Mouse (Mus musculus) C2C12 (cell line): ENCODE results near the gene Plekhg6. TPM values are rescaled to one million over a fixed set of nuclear protein-coding genes. Genes with fewer than 3 reads are reported as not detected.

Experiments
- H3K27me3 ChIP-seq: one replicate; pipeline ENCODE4 v1.6.1; 2011; ENCODE audit not compliant: control insufficient read depth, insufficient read depth, insufficient read length
- H3K36me3 ChIP-seq: one replicate; pipeline ENCODE4 v1.6.1; 2011; ENCODE audit not compliant: control insufficient read depth, insufficient read depth
- H3K4me3 ChIP-seq: one replicate; pipeline ENCODE4 v1.5.1; 2011; ENCODE audit warnings: mild to moderate bottlenecking, control low read depth; ENCODE audit not compliant: poor library complexity, insufficient read depth, severe bottlenecking
- H3K79me2 ChIP-seq: one replicate; pipeline ENCODE4 v1.6.1; 2011; ENCODE audit not compliant: control insufficient read depth, insufficient read depth
- H3K79me3 ChIP-seq: one replicate; pipeline ENCODE4 v1.6.1; 2011; ENCODE audit warnings: low read depth, control low read depth
- H3ac ChIP-seq: one replicate; pipeline ENCODE3; 2011; ENCODE audit warnings: low read depth; ENCODE audit not compliant: control insufficient read depth, insufficient read length
- CEBPB ChIP-seq: IDR thresholded peaks from one replicate; pipeline ENCODE4 v1.6.1; 2011; ENCODE audit warnings: low read depth, mild to moderate bottlenecking, control low read depth, moderate library complexity
- CTCF ChIP-seq: IDR thresholded peaks from one replicate; pipeline ENCODE4 v1.5.1; 2011; ENCODE audit not compliant: control insufficient read depth, insufficient read depth, insufficient read length
- FOSL1 ChIP-seq: IDR thresholded peaks from one replicate; pipeline ENCODE4 v1.8.0; 2011; ENCODE audit warnings: mild to moderate bottlenecking, low read length; ENCODE audit not compliant: poor library complexity, insufficient read depth, severe bottlenecking
- MAX ChIP-seq: IDR thresholded peaks from one replicate; pipeline ENCODE4 v1.6.1; 2011; ENCODE audit warnings: mild to moderate bottlenecking, control low read depth
- MYOD1 ChIP-seq: IDR thresholded peaks from one replicate; pipeline ENCODE4 v1.6.1; 2011; ENCODE audit warnings: low read depth; ENCODE audit not compliant: control insufficient read depth, insufficient read length
- MYOG ChIP-seq: IDR thresholded peaks from one replicate; pipeline ENCODE4 v1.6.1; 2011; ENCODE audit not compliant: control insufficient read depth, insufficient read length; ENCODE audit errors: extremely low read depth
- USF1 ChIP-seq: IDR thresholded peaks from one replicate; pipeline ENCODE4 v1.6.1; 2011; ENCODE audit warnings: low read depth, mild to moderate bottlenecking, control low read depth, moderate library complexity
- polyA plus RNA-seq: library from polyadenylated mRNA; unstranded; fragments of >200 nt; fragmentation: generic; extraction: Trizol; gene quantifications from one replicate; pipeline ENCODE4 v1.2.1, GENCODE M21; 2012; ENCODE audit warnings: missing spikeins

Plekhg6 gene
- polyA plus RNA-seq, 1 experiment = 0.09 TPM

GRCm38 (mm10) chr6:125353655-125354054 lies 26.9 kb downstream of the Plekhg6 start:
- Histone ChIP-seq H3ac (no peak overlapping the region), H3K36me3 (peaks cover 22% of the 10 kb centered on the region), H3K27me3 (no peaks in the 10 kb centered on the region), H3K79me2 (peaks cover 78% of the 10 kb centered on the region), H3K4me3 (no peak overlapping the region), H3K79me3 (peaks cover 58% of the 10 kb centered on the region)
- TF ChIP-seq MAX = no peak
- no peak for TF ChIP-seq USF1
- TF ChIP-seq FOSL1 = no peak
- TF ChIP-seq CTCF = no peak
- TF ChIP-seq CEBPB = no peak
- no peak for TF ChIP-seq MYOG
- TF ChIP-seq MYOD1 = no peak

GRCm38 (mm10) chr6:125353221-125353620 lies 27.4 kb downstream of the Plekhg6 start:
- peaks cover 58% of the 10 kb centered on the region for H3K79me3 ChIP-seq
- no peaks in the 10 kb centered on the region for H3K27me3 ChIP-seq
- no peak overlapping the region for H3ac ChIP-seq
- H3K36me3 ChIP-seq = peaks cover 18% of the 10 kb centered on the region
- peaks cover 78% of the 10 kb centered on the region for H3K79me2 ChIP-seq
- no peak overlapping the region for H3K4me3 ChIP-seq
- TF ChIP-seq MAX (no peak), CEBPB (no peak), CTCF (no peak), FOSL1 (no peak), MYOG (no peak), USF1 (no peak), MYOD1 (no peak)

- H3K27me3 ChIP-seq = no peaks in the 10 kb centered on the region
- peaks cover 14% of the 10 kb centered on the region for H3K36me3 ChIP-seq
- H3K79me3 ChIP-seq = peaks cover 58% of the 10 kb centered on the region
- no peak overlapping the region for H3K4me3 ChIP-seq
- H3ac ChIP-seq = no peak overlapping the region
- H3K79me2 ChIP-seq = peaks cover 78% of the 10 kb centered on the region
- TF ChIP-seq CEBPB = no peak
- TF ChIP-seq MYOD1 = no peak
- TF ChIP-seq USF1 = no peak
- TF ChIP-seq MYOG = no peak
- TF ChIP-seq MAX = no peak
- TF ChIP-seq CTCF = no peak
- TF ChIP-seq FOSL1 = no peak
Observed at GRCm38 (mm10) chr6:125352811-125353210, 27.8 kb downstream of the Plekhg6 start.

GRCm38 (mm10) chr6:125352046-125352384 lies 28.6 kb downstream of the Plekhg6 start:
- TF ChIP-seq USF1 (no peak), FOSL1 (no peak), MAX (no peak), CEBPB (no peak), MYOD1 (no peak), MYOG (no peak), CTCF (no peak)
- Histone ChIP-seq H3K36me3 (peaks cover 8% of the 10 kb centered on the region), H3K4me3 (no peak overlapping the region)

GRCm38 (mm10) chr6:125351368-125352045 lies 29.1 kb downstream of the Plekhg6 start:
- Histone ChIP-seq H3K79me3 (peaks cover 55% of the 10 kb centered on the region), H3K27me3 (no peaks in the 10 kb centered on the region), H3ac (no peak overlapping the region), H3K79me2 (peaks cover 72% of the 10 kb centered on the region), H3K4me3 (peak overlapping the region; percentile 80), H3K36me3 (peaks cover 3% of the 10 kb centered on the region)
- TF ChIP-seq USF1 (no peak), MYOD1 (no peak), FOSL1 (no peak), CEBPB (no peak), MAX (no peak), MYOG (no peak), CTCF (no peak)

More at GRCm38 (mm10) chr6:125352046-125352384, 28.6 kb downstream of the Plekhg6 start:
- peaks cover 77% of the 10 kb centered on the region for H3K79me2 ChIP-seq
- no peaks in the 10 kb centered on the region for H3K27me3 ChIP-seq
- peaks cover 58% of the 10 kb centered on the region for H3K79me3 ChIP-seq
- no peak overlapping the region for H3ac ChIP-seq

GRCm38 (mm10) chr6:125350995-125351324 lies 29.6 kb downstream of the Plekhg6 start:
- H3K79me2 ChIP-seq = peaks cover 67% of the 10 kb centered on the region
- H3K4me3 ChIP-seq = peak overlapping the region; percentile 80
- H3K79me3 ChIP-seq = peaks cover 51% of the 10 kb centered on the region
- TF ChIP-seq CTCF (no peak), MAX (no peak), USF1 (no peak), CEBPB (no peak), FOSL1 (no peak), MYOG (no peak), MYOD1 (no peak)
- H3K36me3 ChIP-seq = peaks cover 3% of the 10 kb centered on the region
- H3K27me3 ChIP-seq = no peaks in the 10 kb centered on the region
- H3ac ChIP-seq = no peak overlapping the region
